Mouse (Mus musculus): ENCODE measurements around the gene Gigyf1.

The Gigyf1 gene

GRCm38 (mm10) chr5:137570691-137571586 lies 52.6 kb downstream of the Gigyf1 start:
- no peak for DNase-seq (ENCODE audit: low spot score in 2 of 2)

- DNase-seq (ENCODE audit: low spot score in 2 of 2), result peak; percentile 22 to 32
Observed at GRCm38 (mm10) chr5:137574470-137574901, 56.1 kb downstream of the Gigyf1 start.

Data from frontal cortex, postnatal 25 days (tissue).